Mouse (Mus musculus) erythroblast, embryonic 14.5 days (primary cell): Measurements from ENCODE around the gene Rab20.

Experiments used
- GATA1 ChIP-seq: IDR thresholded peaks from 2 replicates; pipeline ENCODE4 v1.6.1; 2012; ENCODE audit warnings: low read length, inconsistent platforms, mixed read lengths
- TAL1 ChIP-seq: IDR thresholded peaks from 3 replicates; pipeline ENCODE4 v1.6.1; 2012; ENCODE audit warnings: low read length, inconsistent platforms, mixed read lengths

DNA sequence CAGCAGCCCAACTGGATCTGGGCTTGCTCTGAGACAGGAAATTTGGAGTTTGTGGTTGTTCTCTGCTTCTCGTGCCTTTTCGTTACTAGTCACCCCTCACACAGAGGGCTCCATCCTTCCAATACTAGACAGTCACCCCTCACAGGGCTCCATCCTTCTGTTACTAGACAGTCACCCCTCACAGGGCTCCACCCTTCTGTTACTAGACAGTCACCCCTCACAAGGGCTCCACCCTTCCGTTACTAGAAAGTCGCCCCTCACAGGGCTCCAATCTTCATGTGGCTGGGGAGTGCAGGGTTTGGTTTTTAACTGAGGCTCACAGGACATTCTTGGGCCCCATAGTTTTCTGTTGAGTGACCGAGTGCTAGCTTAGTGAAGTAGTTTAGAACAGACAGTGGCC is 34.7 kb upstream of the Rab20 start:
- TF ChIP-seq GATA1 (no peak), TAL1 (no peak)
